Mouse (Mus musculus): ENCODE results near the gene Cldn6. TPM values are rescaled to one million over a fixed set of nuclear protein-coding genes. Genes with fewer than 3 reads are reported as not detected.

Cldn6 gene
- polyA plus RNA-seq, 1 experiment, result not detected

GRCm38 (mm10) chr17:23705525-23706104 is 26.6 kb downstream of the Cldn6 start:
- no peak overlapping the region for H3K27ac ChIP-seq (ENCODE audit: insufficient read depth, low read length)
- H3K4me1 ChIP-seq (ENCODE audit: control insufficient read depth, insufficient read depth, low read length), result peaks cover 3% of the 10 kb centered on the region; the same call in 1 of the 2 replicates
- TF ChIP-seq CTCF (IDR thresholded peaks at IDR 0.05; ENCODE audit: borderline replicate concordance, insufficient read depth, low read length) (no peak), POLR2A (IDR thresholded peaks at IDR 0.05; ENCODE audit: low read depth, low read length) (no peak)
- no peak overlapping the region for H3K4me3 ChIP-seq (ENCODE audit: insufficient read depth, low read length)

DNA sequence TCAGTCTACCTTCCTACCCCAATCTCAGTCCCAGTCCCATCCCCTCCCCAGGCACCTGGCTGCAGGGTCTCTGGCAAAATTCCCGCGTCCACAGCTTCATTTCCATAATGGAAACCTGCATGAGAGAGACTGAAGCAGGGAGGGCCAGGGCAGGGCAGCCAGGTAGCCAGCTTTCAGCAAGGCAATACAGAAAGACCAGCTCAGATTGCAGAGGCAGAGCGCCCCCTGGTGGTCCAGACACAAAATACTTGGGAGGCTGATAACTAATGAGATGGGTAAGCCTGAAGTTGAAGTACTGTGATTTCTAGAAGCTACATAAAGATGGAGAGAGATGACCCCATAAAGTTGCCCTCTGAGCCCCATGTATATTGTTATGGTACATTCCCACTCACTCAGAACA is 27.2 kb downstream of the Cldn6 start:
- Histone ChIP-seq H3K27ac (ENCODE audit: insufficient read depth, low read length) (no peak overlapping the region), H3K4me3 (ENCODE audit: insufficient read depth, low read length) (no peak overlapping the region), H3K4me1 (ENCODE audit: control insufficient read depth, insufficient read depth, low read length) (peaks cover 3% of the 10 kb centered on the region; the same call in 1 of the 2 replicates)
- TF ChIP-seq POLR2A (IDR thresholded peaks at IDR 0.05; ENCODE audit: low read depth, low read length) (no peak), CTCF (IDR thresholded peaks at IDR 0.05; ENCODE audit: borderline replicate concordance, insufficient read depth, low read length) (peak; percentile 71)

DNA sequence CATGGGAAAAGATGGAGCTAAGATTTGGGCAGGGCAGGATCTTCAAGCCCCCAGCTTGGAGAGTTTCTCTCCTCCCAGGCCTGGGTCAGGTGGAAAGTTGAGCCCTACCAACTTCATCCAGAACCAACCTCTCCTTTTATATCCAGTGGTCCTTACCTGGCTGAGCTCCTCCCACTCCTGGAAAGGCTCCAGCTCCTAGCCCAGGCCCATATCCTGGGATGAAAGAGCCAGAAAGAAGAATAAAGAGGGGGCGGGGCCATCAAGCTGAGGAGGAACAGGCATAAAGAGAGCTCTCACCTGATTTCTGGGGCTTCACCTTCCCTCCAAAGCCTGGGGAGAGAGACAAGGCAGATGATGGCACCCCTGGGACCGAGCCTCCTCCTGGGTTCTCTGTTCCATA is 38.0 kb downstream of the Cldn6 start:
- no peak overlapping the region for H3K27ac ChIP-seq (ENCODE audit: insufficient read depth, low read length)
- no peaks in the 10 kb centered on the region for H3K4me1 ChIP-seq (ENCODE audit: control insufficient read depth, insufficient read depth, low read length)
- no peak overlapping the region for H3K4me3 ChIP-seq (ENCODE audit: insufficient read depth, low read length)
- no peak for TF ChIP-seq POLR2A (IDR thresholded peaks at IDR 0.05; ENCODE audit: low read depth, low read length)

- H3K27ac ChIP-seq (ENCODE audit: insufficient read depth, low read length), result no peak overlapping the region
- H3K4me1 ChIP-seq (ENCODE audit: control insufficient read depth, insufficient read depth, low read length), result no peaks in the 10 kb centered on the region
- no peak overlapping the region for H3K4me3 ChIP-seq (ENCODE audit: insufficient read depth, low read length)
- no peak for TF ChIP-seq POLR2A (IDR thresholded peaks at IDR 0.05; ENCODE audit: low read depth, low read length)
- TF ChIP-seq CTCF (IDR thresholded peaks at IDR 0.05; ENCODE audit: borderline replicate concordance, insufficient read depth, low read length), result no peak
These were observed 40.4 kb downstream of the Cldn6 start for GRCm38 (mm10) chr17:23719455-23719854.

DNA sequence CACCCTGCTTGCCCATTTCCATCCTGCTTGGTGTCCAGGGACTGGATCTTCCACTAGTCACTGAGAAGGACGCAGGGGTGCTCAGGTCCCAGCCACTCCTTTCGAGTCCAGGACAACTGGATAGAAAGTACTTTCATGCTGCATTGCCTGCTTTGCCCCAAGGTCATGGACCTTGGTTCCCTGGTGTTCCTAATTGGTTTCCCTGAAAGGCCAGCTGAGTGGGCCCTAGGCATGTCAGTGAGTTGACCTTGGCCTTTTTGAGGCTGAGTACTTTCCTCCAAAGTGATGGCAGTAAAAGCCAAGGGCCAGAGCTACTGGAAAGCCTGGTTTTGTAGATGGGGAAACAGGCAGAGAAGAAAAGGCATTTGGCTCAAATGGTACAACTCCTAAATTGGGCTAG is 42.8 kb downstream of the Cldn6 start:
- Histone ChIP-seq H3K4me3 (ENCODE audit: insufficient read depth, low read length) (no peak overlapping the region), H3K27ac (ENCODE audit: insufficient read depth, low read length) (no peak overlapping the region), H3K4me1 (ENCODE audit: control insufficient read depth, insufficient read depth, low read length) (peaks cover 4% of the 10 kb centered on the region; the same call in 1 of the 2 replicates)
- TF ChIP-seq CTCF (IDR thresholded peaks at IDR 0.05; ENCODE audit: borderline replicate concordance, insufficient read depth, low read length) (no peak), POLR2A (IDR thresholded peaks at IDR 0.05; ENCODE audit: low read depth, low read length) (no peak)

DNA sequence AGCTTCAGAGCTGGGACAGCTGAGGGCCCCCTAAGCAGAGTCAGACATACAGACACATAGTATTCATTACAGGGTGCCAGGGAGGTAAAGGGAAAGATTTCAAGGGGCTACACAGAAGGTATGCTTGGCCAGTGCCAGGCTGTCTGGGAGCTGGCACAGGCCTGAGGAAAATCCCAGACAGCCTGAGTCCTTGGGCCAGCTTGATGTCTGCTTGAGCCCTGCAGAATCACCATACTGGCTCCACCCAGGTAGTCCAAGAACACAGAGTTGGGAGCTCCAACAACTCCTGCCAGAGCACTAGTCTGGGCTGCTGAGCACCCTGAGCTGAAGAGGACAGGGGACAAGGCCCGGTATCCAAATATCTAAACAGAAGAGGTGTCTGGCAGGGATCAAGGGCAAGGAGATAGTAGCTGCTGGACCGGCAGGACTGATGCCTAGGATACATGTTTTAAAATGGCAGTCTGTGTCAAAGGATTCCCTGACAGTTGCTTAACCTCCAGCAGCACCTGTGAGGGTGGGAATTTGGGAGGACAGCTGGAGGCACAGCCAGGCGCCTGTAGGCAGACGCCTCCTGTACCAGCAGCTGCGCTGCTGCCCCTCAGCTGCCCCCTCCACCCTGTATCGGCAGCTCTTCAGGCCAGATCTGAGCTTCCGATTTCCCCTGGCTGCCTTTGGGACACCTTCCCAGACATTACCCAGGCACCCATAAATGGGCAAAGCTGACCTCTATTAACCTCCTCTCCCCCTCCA is 43.5 kb downstream of the Cldn6 start, which contains the start of gene 1520401A03Rik:
TSS of gene 1520401A03Rik (minus strand) at position 408 of the 750 bp plus-strand sequence.
- no peak for TF ChIP-seq POLR2A (IDR thresholded peaks at IDR 0.05; ENCODE audit: low read depth, low read length)
- no peak for TF ChIP-seq CTCF (IDR thresholded peaks at IDR 0.05; ENCODE audit: borderline replicate concordance, insufficient read depth, low read length)
- no peak within 1 kb of the TSS for H3K4me3 ChIP-seq (ENCODE audit: insufficient read depth, low read length)
- no peak within 1 kb of the TSS for H3K27ac ChIP-seq (ENCODE audit: insufficient read depth, low read length)
- peaks cover 4% of the 10 kb centered on the region; the same call in 1 of the 2 replicates for H3K4me1 ChIP-seq (ENCODE audit: control insufficient read depth, insufficient read depth, low read length)

GRCm38 (mm10) chr17:23725477-23725876 is 46.4 kb downstream of the Cldn6 start:
- H3K4me3 ChIP-seq (ENCODE audit: insufficient read depth, low read length), result peak overlapping the region; percentile 57
- peak overlapping the region; percentile 57 for H3K27ac ChIP-seq (ENCODE audit: insufficient read depth, low read length)
- H3K4me1 ChIP-seq (ENCODE audit: control insufficient read depth, insufficient read depth, low read length), result peaks cover 5% of the 10 kb centered on the region
- TF ChIP-seq POLR2A (IDR thresholded peaks at IDR 0.05; ENCODE audit: low read depth, low read length), result no peak
- no peak for TF ChIP-seq CTCF (IDR thresholded peaks at IDR 0.05; ENCODE audit: borderline replicate concordance, insufficient read depth, low read length)

DNA sequence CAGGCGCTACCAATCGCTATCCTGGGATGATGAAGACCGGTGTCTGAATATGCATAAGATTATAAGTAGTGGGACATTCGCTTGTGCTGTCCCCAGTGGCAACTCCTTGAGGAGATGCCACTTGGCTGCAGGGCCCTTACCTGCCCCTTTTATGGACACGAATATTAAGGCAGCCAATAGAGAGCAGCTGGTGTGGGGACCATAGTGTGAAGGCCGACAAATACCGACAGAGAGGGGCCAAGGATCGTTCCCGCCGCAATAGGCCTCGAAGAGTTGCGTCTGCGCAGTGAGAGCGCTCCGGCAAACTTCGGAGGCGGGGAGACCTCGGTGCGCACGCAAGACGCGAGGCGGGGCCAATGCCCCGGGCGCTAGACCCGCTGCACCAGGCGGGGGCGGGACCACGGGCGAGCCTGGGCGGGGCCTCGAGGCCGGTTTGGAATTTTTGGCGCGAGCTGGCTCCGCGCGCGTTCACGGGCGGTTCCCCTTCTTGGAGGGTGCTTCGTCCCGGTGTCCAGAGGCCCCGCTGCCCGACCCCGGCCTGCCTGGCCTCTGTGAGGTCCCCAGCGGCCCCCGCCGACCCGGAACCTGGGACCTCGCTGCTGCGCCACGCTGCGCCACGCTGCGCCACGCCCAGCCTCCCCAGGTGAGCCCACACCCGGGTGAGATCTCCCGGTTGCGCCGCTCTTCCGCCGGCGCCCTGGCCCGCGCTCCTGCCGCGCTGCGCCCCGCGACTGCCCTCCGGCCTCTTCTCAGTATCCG is 47.1 kb downstream of the Cldn6 start, which contains the start of gene Pkmyt1:
TSS of gene Pkmyt1 (plus strand) at position 338 of the 759 bp plus-strand sequence.
- TF ChIP-seq POLR2A (IDR thresholded peaks at IDR 0.05; ENCODE audit: low read depth, low read length), result peak; percentile 96
- TF ChIP-seq CTCF (IDR thresholded peaks at IDR 0.05; ENCODE audit: borderline replicate concordance, insufficient read depth, low read length), result no peak

GRCm38 (mm10) chr17:23726758-23727142 is 47.7 kb downstream of the Cldn6 start:
- Histone ChIP-seq H3K4me1 (ENCODE audit: control insufficient read depth, insufficient read depth, low read length) (peaks cover 8% of the 10 kb centered on the region), H3K4me3 (ENCODE audit: insufficient read depth, low read length) (peak overlapping the region; percentile 49), H3K27ac (ENCODE audit: insufficient read depth, low read length) (peak overlapping the region; percentile 39)
- TF ChIP-seq CTCF (IDR thresholded peaks at IDR 0.05; ENCODE audit: borderline replicate concordance, insufficient read depth, low read length), result no peak
- peak; percentile 61 for TF ChIP-seq POLR2A (IDR thresholded peaks at IDR 0.05; ENCODE audit: low read depth, low read length)

More for the DNA sequence above, 47.1 kb downstream of the Cldn6 start, which contains the start of gene Pkmyt1:
- Histone ChIP-seq H3K4me3 (ENCODE audit: insufficient read depth, low read length) (peak within 1 kb of the TSS; percentile 57), H3K27ac (ENCODE audit: insufficient read depth, low read length) (peak within 1 kb of the TSS; percentile 57), H3K4me1 (ENCODE audit: control insufficient read depth, insufficient read depth, low read length) (peaks cover 8% of the 10 kb centered on the region)

All from embryonic fibroblast, embryonic 13.5 days (primary cell).